Mouse (Mus musculus) CH12.LX (cell line): ENCODE results near the gene Krtap3-2.

Experiments used
- ELF1 ChIP-seq: IDR thresholded peaks from 2 replicates; pipeline ENCODE4 v1.6.1; 2014; ENCODE audit warnings: low read depth, mild to moderate bottlenecking, inconsistent platforms, low read length, improper control_type of control experiment
- GABPA ChIP-seq: IDR thresholded peaks from 2 replicates; pipeline ENCODE4 v1.6.1; 2012; ENCODE audit warnings: low read depth, low read length, improper control_type of control experiment, inconsistent platforms; ENCODE audit not compliant: insufficient replicate concordance
- MAFK ChIP-seq: IDR thresholded peaks from 2 replicates; pipeline ENCODE4 v1.6.1; 2011; ENCODE audit warnings: low read length, improper control_type of control experiment; ENCODE audit not compliant: insufficient replicate concordance
- MYC ChIP-seq: IDR thresholded peaks from 2 replicates; pipeline ENCODE4 v1.6.1; 2011; ENCODE audit warnings: low read depth, mild to moderate bottlenecking, improper control_type of control experiment, low read length
- POLR2A ChIP-seq: IDR thresholded peaks from 2 replicates; pipeline ENCODE4 v1.6.1; 2011; ENCODE audit warnings: low read depth, mild to moderate bottlenecking, improper control_type of control experiment, low read length

- no peak for TF ChIP-seq MAFK
- TF ChIP-seq ELF1, result no peak
- TF ChIP-seq POLR2A, result no peak
- no peak for TF ChIP-seq MYC
- TF ChIP-seq GABPA, result no peak
Observed at GRCm38 (mm10) chr11:99557976-99558745, 1.5 kb upstream of the Krtap3-2 start.
